Mouse (Mus musculus) A20 (cell line): Measurements from ENCODE around the gene Lgals9.
"Not testable (repeated sequence)": the region's sequence is repeated elsewhere in the genome, so short reads cannot be mapped to it uniquely, and the experiment has no call there.

Experiments used
- DNase-seq: peaks from one replicate; pipeline ENCODE4 v3.0.0-alpha.2; 2011; ENCODE audit warnings: low read depth, low spot score

The Lgals9 gene

DNA sequence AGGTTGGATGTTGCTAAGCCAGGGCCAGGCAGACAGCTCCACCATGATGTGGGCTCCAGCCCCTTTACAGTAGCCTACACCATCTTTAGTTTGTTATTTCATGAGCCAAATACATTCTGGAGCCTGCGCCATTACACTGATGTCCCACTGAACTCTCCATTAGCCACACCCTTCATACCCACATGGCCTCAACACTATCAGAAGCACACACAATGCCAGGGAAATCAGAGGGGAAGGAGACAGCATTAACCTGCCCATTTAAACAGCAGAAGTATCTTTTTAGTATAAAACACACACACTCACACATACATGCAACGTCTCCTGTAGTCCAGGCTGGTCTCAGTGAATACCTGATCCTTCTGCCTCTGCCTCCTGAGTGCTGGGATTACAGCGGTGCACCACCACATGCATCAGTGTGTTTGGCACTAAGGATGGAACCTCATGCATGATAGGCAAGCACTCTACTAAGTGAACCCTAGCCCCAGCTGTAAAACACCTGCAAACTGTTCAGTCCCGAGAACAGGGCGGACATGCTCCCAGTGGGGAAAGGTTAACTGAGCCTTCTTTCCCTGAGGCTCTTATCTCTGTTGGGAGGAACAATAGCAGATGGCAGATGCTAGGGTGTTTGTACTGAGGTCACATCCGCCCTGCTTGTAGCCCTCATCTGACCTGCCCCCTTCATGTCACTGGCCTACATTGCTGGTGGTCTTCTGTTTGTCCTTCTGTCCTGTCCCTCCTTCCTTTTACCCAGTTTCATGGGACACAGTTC is 23.4 kb upstream of the Lgals9 start:
- DNase-seq = no peak

DNA sequence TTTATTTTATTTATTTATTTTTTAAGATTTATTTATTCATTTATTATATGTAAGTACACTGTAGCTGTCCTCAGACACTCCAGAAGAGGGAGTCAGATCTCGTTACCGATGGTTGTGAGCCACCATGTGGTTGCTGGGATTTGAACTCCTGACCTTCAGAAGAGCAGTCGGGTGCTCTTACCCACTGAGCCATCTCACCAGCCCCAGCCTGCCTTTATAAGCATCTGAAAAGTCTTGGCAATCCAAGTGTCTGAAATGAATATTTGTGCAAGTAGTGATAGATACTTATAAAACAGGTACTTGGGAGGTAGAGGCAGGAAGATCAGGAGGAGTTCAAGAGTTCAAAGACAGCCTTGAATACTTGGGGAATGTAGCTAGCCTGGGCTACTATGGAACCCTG is 22.6 kb upstream of the Lgals9 start:
- not testable (repeated sequence) for DNase-seq

DNA sequence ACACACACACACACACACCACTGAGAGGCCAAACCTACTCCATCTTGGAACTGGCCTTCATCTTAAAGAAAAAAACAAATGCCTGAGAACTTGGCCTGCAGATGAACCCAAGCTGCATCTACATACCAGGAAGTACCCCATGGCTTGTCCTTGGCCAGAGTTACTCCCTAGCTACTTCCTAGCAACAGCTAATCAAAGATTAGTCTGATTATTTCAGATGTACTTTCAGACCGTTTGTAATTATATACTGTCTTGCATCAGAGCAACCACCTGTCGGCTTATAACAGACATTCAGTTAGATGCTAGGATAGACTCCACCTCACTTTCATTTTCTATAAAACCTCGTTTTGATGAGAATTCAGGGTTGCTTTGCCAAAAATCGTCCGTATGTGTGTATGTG is 21.7 kb upstream of the Lgals9 start:
- DNase-seq = no peak

DNA sequence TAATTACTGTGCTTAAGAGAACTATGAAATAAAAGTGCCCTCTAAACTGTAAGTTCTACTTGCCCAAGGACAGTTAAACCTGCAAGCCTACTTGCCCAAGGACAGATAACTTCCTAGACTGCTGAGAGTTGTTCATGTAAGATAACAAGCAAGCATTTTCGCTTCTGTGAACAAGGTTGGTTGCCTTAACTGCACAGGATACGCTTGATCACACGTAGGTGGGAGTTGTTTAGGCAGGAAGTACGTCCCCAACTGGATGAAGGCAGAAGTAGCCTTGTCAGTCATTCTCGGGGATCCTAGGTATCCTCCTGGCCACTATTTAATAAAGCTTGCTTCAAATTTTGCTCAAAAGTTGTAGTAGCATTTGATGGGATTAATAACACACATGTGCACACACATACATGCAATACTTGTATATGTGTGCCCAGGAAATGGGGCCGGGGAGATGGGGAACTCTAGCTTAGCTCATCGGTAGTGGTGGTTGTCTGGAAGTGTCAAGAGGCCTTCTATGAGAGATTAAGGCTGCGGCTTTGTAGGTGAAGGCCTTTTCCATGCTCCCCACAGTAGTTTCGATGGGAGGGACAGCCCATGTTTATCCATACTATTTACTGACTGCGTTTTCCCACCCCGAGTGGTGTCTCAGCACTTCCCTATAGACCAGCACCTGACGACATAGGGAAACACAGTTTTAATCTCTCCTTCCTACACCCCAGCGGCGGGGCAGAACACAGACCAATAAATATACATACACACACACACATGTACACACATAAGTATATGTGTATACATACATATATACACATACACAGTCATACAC is 21.0 kb upstream of the Lgals9 start:
- DNase-seq = no peak

DNA sequence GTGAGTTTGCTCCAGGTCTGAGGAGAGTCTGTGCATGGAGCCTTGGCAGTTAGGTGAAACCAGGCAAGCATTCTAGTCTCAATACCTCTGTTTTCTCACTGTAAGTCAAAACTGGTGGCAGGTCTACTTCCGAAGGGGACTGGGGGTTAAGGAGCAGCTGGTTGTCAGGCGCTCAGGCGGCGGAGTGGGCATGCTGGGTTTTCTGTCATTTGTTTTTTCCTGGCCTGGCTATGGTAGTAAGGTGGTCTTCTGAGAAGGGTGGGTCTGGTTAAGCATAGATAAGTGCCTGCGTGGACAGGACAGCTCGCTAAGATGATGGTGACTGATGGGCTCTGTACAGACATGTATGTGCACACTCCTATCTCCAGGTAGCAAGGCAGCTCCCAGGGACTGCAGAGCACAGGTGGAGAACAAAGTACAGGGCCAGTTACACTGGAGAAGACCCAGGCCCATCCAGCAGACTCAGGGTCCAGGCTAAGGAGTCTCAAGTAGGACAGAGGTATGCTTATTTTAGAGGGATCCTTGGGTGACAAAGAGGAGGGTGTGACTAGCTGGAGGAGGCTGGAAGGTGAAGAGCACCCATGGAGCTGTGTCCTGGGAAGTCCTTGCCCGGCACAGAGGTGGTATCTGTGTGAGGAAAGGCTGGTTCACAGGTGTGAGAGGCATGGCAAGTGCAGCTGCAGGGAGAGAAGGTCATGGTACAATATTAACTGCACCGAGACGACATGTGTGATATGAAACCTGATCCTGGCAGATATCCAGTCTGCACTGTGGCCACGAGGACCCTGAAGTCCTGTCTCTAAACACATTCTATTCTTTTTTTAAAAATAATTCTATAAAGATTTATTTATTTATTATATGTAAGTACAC is 19.3 kb upstream of the Lgals9 start:
- no peak for DNase-seq

DNA sequence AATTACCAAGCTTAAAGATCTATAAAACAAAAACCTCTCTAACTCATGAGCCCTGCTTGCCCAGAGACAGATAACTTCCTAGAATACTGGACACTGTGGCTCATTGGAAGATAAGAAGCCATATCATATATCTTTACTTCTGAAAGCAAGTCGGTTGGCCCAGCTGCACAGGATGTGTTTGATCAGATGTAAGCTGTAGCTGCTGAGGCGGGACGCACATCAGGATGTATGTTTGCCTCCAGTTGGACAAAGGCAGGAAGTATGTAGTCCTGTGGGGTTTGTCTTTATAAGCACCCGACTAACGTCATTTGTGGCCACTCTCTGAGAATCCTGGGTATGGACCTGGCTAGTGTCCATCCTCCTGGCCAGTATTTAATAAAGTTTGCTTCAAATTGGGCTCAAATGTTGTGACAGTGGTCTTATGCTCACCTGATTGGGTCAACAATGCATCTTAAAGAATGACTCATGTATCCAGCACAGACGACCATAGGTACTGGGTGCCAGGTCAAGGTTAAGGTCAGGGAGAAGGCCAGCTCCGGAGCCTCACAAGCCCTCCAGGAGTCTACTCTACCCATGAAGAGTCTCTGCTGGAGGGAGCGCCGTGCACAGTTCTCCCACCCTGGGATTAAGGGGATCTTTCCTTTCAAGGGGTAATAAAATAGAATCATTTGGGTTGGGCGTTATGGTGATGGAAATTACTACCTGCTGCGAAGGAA is 18.5 kb upstream of the Lgals9 start:
- no peak for DNase-seq

DNA sequence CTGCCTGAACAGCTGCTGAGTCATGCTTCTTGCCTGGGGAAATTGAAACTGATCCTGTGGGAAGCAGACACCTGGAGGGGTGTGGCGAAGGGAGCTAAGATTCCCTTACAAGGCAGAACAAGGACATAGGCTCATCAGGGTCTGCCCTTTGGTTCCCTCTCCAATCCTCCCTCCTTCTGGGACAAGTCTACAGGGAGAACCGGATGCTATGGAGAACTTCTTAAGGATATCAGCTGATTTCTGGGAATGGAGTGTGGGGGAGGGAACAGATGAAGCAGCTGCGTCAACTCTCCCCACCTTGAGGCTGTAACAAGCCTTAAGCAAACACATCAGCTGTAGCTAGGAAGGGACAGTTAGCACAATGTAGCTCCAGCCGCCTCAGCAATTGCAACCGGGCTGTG is 17.8 kb upstream of the Lgals9 start:
- DNase-seq = no peak

DNA sequence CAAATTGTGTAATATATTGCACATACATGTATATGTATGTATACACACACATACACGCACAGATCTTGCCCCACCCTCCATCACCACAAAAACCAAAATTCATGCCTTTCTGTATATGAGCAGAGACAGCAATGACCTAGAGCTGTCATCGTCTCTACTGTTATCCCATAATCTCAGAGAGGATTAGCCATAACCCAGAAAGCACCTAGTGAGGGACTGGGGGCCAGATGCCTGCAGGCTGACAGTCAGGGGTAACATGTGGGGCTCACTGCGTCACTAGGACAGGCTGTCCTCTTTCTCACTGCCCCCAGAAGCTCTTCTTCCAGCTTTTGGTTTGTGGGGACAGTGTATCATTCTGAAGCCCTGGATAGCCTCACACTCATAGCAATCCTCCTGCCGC is 17.1 kb upstream of the Lgals9 start:
- no peak for DNase-seq

DNA sequence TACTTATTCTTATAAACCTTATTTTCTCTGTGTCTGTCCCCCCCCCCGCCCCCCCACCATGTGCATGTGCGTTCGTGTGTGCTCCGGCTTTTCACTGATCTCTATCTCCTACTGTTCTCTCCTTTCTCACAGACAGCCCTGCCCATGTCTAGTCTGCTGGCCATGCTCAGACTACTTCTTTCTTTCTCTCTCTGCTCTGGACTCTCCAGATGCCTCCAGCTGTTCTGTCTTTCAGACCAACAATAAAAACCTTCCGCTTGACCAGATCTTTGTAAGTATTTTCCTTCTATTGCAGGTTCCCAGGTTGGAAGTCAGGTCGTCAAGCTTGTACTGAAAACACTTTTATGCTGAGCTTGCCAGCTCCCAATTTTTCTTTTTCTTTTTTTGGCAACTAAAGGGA is 14.4 kb upstream of the Lgals9 start:
- DNase-seq = no peak

DNA sequence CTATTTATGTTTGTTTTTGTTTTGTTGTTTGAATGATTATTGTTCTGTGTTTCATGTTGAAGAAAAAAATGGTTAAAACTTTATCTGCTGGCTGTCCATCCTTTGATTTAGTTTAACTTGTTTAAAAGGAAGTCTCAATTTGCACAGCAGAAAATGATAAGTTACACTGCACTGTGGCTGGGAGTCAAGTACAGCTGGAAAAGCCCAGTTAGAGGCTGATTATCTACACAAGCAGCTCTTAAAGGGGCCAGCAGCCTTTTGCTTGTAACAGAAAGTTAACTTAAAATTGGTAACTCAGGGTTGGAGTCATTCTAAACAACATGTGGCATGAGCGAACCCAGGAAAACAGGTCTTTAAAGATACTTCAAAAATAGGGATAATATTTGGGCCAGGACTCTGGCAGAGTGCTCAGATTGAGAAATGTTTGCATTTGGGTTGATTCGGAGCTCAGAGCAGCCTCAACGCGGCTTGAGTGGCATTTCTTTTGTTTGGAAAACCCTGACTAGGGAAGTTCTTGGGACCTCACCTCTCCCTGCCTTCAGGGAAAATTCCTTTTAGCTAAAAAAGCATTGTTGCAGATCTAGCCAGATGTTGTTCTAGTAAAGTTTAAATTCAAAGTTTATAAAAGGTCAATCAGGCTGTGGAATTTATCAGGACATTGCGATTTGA is 6.3 kb upstream of the Lgals9 start:
- DNase-seq = not testable (repeated sequence)

DNA sequence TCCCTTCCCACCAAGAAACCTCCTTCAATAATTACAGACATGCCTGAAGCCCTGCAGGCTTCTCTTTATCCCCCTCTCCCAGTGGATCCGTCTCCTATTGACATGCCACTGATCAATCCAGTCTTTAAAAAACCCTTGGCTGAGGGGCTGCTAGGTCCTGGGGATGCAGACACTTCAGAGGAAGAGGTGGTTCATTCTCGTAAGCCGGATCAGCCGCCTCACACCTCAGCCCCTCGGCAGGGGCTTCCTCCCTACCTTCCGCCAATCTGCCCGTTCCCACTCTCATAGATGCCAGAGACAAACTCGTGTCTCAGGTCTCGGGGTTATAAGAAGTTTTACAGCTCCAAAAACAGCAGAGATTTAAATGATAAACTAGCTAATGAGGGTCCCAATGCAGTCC is 5.3 kb upstream of the Lgals9 start:
- no peak for DNase-seq

DNA sequence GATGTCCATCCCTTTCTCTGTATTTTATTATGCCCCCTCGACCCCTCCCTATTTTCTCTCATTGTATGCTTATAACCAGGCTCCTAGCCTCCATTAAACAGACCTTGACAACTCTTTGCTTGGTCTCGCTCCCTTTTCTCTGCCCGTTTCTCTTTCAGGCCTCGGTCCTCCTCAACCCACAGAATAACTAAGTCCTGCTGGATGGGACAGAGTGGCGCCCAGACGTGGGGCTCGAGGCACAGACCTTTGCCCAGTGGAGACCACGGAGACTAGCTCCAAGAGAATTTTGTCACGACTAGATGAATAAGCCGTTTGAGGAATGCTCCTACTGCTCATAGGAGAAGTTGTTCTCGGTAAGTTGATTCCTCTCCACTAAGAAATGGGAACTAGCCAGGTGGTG is 4.5 kb upstream of the Lgals9 start:
- not testable (repeated sequence) for DNase-seq

DNA sequence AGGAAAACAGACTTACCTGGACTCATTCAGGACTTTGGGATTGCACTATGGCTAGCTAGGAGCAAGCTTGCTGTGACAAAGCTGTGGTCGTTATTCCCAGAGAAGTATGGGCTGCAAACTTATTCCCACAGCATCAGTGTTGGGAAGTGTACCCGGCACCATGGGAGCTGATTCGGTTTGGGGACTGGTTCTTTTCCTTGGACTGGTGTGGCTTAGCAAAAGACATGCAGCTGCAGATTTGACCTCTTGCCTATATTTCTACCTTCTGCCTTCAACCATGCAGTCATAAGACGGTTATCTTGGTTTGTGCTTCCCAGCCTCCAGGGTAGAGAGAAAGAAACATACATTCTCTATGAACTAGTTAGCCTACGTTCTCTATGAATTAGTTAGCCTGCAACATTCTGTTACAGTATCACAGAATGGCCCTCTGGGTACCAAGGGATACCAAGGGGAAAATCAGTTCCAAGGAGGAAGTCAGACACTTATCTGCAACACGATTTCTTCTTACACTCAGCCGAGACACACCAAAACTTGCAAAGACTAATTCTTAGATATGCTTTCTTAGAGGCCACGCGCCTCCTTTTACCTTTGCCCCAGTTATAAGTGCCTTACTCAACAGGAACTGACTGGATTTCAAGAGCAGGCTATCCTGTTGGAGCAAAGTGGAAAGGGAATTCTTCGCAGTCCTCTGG is 1.7 kb upstream of the Lgals9 start:
- no peak for DNase-seq

DNA sequence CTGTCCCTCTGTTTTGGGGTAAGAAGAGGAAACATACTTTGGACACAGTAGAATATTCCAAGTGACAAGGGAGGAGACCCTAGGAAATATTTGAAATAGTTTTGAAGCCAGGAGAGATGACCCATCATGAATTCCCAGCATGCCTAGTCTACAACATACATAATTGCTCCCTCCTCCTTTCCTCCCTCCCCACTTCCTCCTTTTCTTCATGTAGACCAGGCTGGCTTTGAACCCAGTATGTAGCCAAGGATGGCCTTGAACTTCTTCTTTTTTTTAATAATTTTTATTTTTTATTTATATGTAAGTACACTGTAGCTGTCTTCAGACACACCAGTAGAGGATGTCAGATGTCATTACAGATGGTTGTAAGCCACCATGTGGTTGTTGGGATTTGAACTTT is 759 bp upstream of the Lgals9 start:
- DNase-seq = no peak

DNA sequence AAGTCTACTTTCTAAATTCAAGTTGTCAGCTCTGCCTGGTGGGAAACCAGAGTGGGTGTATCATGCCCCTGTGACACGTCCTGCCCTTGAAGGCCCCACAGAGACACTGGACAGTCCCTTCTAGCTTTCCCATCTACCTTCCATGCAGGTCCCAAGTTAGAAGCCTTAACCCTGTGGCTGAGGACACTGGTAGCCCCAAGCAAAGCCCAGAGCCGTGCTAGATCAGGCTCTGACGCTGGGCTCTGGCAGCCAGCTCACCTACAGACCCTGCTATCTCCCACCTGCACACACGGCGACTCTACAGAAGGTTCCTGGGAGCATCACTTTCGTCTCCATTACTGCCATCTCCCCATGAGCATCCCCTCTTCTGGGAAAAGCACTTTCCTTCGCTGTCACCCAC is 1.2 kb downstream of the Lgals9 start:
- DNase-seq = no peak

DNA sequence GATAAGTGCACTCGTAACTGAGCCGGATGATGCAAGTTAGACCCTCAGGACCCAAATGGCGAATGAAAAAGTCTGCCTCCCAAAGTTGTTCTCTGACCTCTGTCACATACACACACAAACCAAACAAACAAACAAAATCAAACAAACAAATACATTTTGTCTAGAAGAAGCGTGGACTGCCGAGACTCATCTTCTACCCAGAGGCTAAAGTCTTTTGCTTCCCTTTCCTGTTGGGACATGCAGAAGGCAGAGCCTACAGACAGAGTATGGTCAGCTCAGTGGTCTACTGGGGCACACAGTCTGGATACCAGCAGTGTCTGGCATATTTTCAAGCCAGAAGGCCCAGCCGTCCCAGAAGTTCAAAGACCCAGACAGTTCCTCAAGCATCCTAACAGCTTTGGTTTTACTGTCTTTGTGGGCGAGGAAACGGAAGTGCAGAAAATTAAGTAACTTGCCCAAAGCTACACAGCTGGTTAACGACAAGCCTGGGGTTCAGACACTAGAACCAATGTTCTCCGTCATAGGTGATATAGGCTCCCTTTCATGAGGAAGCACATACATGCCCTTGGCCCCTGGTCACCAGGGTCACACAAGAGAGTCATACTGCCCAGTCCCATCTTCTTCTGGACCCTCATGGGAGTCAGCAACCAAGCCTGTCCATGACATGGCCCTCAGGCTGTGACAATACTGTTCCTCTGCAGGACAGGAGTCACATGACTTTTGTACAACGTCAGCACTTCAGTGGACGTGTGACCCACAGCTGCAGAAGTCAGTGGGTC is 2.0 kb downstream of the Lgals9 start:
- no peak for DNase-seq

DNA sequence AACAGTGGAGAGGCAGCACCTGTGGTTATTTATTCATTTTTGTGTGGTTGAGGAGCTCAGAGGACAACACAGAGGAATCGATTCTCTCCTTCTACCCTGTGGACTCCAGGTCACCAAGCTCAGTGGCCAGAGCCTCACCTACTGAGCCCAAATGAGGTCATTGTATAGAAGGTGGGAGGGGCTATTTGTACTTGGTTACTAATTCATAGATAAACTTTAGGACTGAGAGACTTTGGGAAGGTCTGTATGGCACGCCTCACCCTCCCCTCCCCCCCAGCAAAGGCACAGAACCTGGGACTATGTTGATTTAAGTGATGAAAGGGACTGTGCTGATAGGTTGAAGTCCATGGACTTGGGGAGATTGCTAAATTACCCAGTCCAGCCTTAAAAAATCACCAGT is 2.7 kb downstream of the Lgals9 start:
- DNase-seq = no peak

DNA sequence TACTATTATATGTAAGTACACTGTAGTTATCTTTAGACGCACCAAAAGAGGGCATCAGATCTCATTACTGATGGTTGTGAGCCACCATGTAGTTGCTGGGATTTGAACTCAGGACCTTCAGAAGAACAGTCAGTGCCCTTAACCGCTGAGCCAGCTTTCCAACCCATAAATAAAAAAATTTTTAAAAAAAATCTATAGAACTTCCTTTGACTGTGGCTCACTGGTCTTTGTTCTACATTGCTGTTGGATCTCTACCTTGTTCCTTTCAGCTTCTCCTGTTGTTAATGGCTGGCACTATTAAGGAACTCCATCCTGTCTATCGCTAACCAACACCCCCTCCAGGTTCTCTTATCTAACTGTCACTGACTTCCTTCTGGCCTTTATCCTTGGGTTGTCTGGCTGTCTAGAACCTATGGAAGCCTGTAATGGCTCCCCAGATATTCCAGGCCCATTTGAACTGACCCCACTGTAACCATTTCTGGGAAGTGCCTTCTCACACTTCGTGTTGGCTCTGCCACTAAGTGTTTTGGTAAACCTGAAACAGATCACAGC is 4.6 kb downstream of the Lgals9 start:
- DNase-seq = no peak
